Mouse (Mus musculus) G1E (cell line): ENCODE results near the gene Pcdh15.

Experiments used
- CTCF ChIP-seq: IDR thresholded peaks from 2 replicates; pipeline ENCODE4 v1.5.1; 2012; ENCODE audit warnings: low read depth, low read length, inconsistent platforms, mixed read lengths
- GATA1 ChIP-seq: IDR thresholded peaks from 2 replicates; pipeline ENCODE4 v1.6.1; 2012; ENCODE audit warnings: borderline replicate concordance, low read length, inconsistent platforms, mixed read lengths
- POLR2AphosphoS5 ChIP-seq: IDR thresholded peaks from 2 replicates; pipeline ENCODE4 v1.6.1; 2012; ENCODE audit warnings: low read depth, low read length, inconsistent platforms; ENCODE audit not compliant: insufficient replicate concordance
- TAL1 ChIP-seq: conservative IDR thresholded peaks from 2 replicates; pipeline ENCODE4 v1.6.1; 2012; ENCODE audit warnings: low read depth, low read length, inconsistent platforms, mixed read lengths

- TF ChIP-seq CTCF (no peak), POLR2AphosphoS5 (no peak), GATA1 (no peak), TAL1 (no peak)
These were observed 1280.4 kb downstream of the Pcdh15 start for GRCm38 (mm10) chr10:74379276-74380134.
